In the genomic region with DNA sequence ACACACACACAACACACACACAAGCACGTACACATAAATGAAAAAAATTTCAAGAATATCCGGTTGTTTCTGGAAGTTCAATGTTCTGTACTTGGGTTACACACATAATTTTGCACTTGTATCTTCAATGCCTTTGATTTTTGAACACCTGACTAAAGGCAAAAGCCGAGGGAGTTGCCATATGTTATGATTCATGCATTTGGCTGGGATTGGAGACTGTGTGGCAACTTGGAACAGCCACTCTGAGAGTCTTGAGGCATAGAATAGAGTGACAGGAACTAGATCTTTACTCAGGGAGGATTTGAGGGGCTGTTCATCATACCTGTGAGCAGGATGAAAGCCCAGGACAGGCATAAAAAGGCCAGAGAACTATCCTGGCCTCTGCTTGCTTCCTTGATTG, we compare ENCODE assay signal across 22 mouse cellular contexts.
A peak's percentile ranks its signal among the peaks of the same experiment; 100 is the strongest.
DNase-seq lines count a peak whose midpoint lies in the region; ATAC-seq and TF ChIP-seq lines count a peak whose summit lies in the region.
"Had no signal": no experiment of that assay in that cellular context is flagged by ENCODE, and none has a peak within 500 bp of the region (broad histone marks: within the 10 kb centered on the region; RNA-seq: fewer than 3 reads in every experiment).

No protein-coding gene starts in this region.

- ATAC-seq in forebrain, postnatal 0 days = no peak
- ATAC-seq in forebrain, embryonic 15.5 days (replicated peaks) = no peak
- ATAC-seq in kidney, embryonic 16.5 days (ENCODE audit: low FRiP score, low TSS enrichment) = no peak
- ATAC-seq: forebrain, embryonic 16.5 days; inflammation-experienced regulatory T-cells, adult 6 months had no signal

- no peak overlapping the region for H3K4me3 ChIP-seq in forebrain, postnatal 0 days (ENCODE audit: low read depth, low read length)
- H3K4me3 ChIP-seq in forebrain, embryonic 15.5 days = no peak overlapping the region
- H3K4me3 ChIP-seq in kidney, embryonic 16.5 days (ENCODE audit: low read length) = no peak overlapping the region
- H3K4me3 ChIP-seq: heart, embryonic 10.5 days; hindbrain, embryonic 13.5 days; limb, embryonic 13.5 days; liver, embryonic 13.5 days had no signal

- intact Hi-C loops in left cerebral cortex, postnatal 25 days (cut with DNase I) = no loop called here
- intact Hi-C loops in left cerebral cortex, postnatal 4 days (cut with DNase I) = no loop called here

- no peaks in the 10 kb centered on the region for H3K27me3 ChIP-seq in forebrain, postnatal 0 days (ENCODE audit: insufficient read depth, low read length)
- H3K27me3 ChIP-seq in forebrain, embryonic 15.5 days = no peaks in the 10 kb centered on the region
- no peaks in the 10 kb centered on the region for H3K27me3 ChIP-seq in kidney, embryonic 16.5 days (ENCODE audit: insufficient read depth, low read length)
- H3K27me3 ChIP-seq: CH12.LX; hindbrain, embryonic 13.5 days; limb, embryonic 13.5 days; liver, embryonic 13.5 days had no signal

- WGBS in forebrain, postnatal 0 days = 76% methylated on average over 3 of the region's 3 CpGs
- WGBS in forebrain, embryonic 15.5 days = 85% methylated on average over 3 of the region's 3 CpGs
- 79% methylated on average over 3 of the region's 3 CpGs for WGBS in kidney, embryonic 16.5 days

- no peaks in the 10 kb centered on the region for H3K4me1 ChIP-seq in forebrain, postnatal 0 days (ENCODE audit: insufficient read depth)
- peaks cover 3% of the 10 kb centered on the region; the same call in 1 of the 2 replicates for H3K4me1 ChIP-seq in forebrain, embryonic 15.5 days
- no peaks in the 10 kb centered on the region for H3K4me1 ChIP-seq in kidney, embryonic 16.5 days (ENCODE audit: insufficient read depth, low read length)
- H3K4me1 ChIP-seq: heart, embryonic 10.5 days; hindbrain, embryonic 13.5 days; liver, embryonic 13.5 days had no signal

- no peak overlapping the region for H3K27ac ChIP-seq in forebrain, postnatal 0 days (ENCODE audit: low read depth, low read length)
- H3K27ac ChIP-seq in forebrain, embryonic 15.5 days (replicated peaks) = no peak overlapping the region
- H3K27ac ChIP-seq in kidney, embryonic 16.5 days (ENCODE audit: low read length) = no peak overlapping the region
- H3K27ac ChIP-seq: heart, embryonic 10.5 days; hindbrain, embryonic 13.5 days; limb, embryonic 13.5 days; liver, embryonic 13.5 days had no signal

- TF ChIP-seq CTCF in forebrain, postnatal 0 days (IDR thresholded peaks at IDR 0.05; ENCODE audit: low read depth) = no peak

- H3K36me3 ChIP-seq in forebrain, postnatal 0 days (ENCODE audit: insufficient read depth) = no peaks in the 10 kb centered on the region
- H3K36me3 ChIP-seq in forebrain, embryonic 15.5 days = no peaks in the 10 kb centered on the region
- H3K36me3 ChIP-seq in kidney, embryonic 16.5 days (ENCODE audit: insufficient read depth, low read length) = no peaks in the 10 kb centered on the region
- H3K36me3 ChIP-seq: heart, embryonic 10.5 days; hindbrain, embryonic 13.5 days; limb, embryonic 13.5 days; liver, embryonic 13.5 days had no signal

- H3K9ac ChIP-seq in forebrain, postnatal 0 days = no peak overlapping the region
- no peak overlapping the region for H3K9ac ChIP-seq in forebrain, embryonic 15.5 days (replicated peaks)
- H3K9ac ChIP-seq in kidney, embryonic 16.5 days (replicated peaks; ENCODE audit: low read length) = no peak overlapping the region
- H3K9ac ChIP-seq: hindbrain, embryonic 13.5 days; limb, embryonic 13.5 days; liver, embryonic 13.5 days; lung, embryonic 14.5 days had no signal

- peak; percentile 11 for DNase-seq in forebrain, postnatal 0 days
- peak; percentile 4 to 81 for DNase-seq in left cerebral cortex, postnatal 25 days (ENCODE audit: low spot score in 2 of 2)
- no peak for DNase-seq in left cerebral cortex, postnatal 4 days
- DNase-seq in adipocyte (ENCODE audit: low spot score) = peak; percentile 55
- DNase-seq in layer of hippocampus, postnatal 36 days = peak; percentile 12
- DNase-seq in kidney, postnatal 10 days = no peak
- DNase-seq: cerebellum, postnatal 10 days; heart, postnatal 14 days; kidney, adult 2 months; kidney, postnatal 36 days; liver, embryonic 13.5 days; lung, embryonic 14.5 days; lung, postnatal 4 days; thymus, adult 18-20 months had no signal

- H3K4me2 ChIP-seq in forebrain, postnatal 0 days (ENCODE audit: low read depth) = no peak overlapping the region
- no peak overlapping the region for H3K4me2 ChIP-seq in forebrain, embryonic 15.5 days (replicated peaks)
- H3K4me2 ChIP-seq in kidney, embryonic 16.5 days (replicated peaks; ENCODE audit: low read depth, low read length) = no peak overlapping the region
- H3K4me2 ChIP-seq: hindbrain, embryonic 13.5 days; limb, embryonic 13.5 days; liver, embryonic 13.5 days; lung, embryonic 14.5 days had no signal

- H3K9me3 ChIP-seq in forebrain, postnatal 0 days (ENCODE audit: low read length) = no peaks in the 10 kb centered on the region
- H3K9me3 ChIP-seq in forebrain, embryonic 15.5 days = no peaks in the 10 kb centered on the region
- H3K9me3 ChIP-seq in kidney, embryonic 16.5 days (ENCODE audit: low read length) = no peaks in the 10 kb centered on the region
- H3K9me3 ChIP-seq: heart, embryonic 10.5 days; hindbrain, embryonic 13.5 days; limb, embryonic 13.5 days; liver, embryonic 13.5 days had no signal

Comparison
In these comparisons a context has a peak if more than half of its experiments do, and no peak if none do; other contexts are left out.
1. DNase-seq: peak in forebrain, postnatal 0 days (single experiment), left cerebral cortex, postnatal 25 days (2 of 2), adipocyte (single experiment) and layer of hippocampus, postnatal 36 days (2 of 2); none in left cerebral cortex, postnatal 4 days (single experiment) and kidney, postnatal 10 days (single experiment).